Mouse (Mus musculus): ENCODE measurements around the gene Plcb2.

- no peak for TF ChIP-seq CTCF (IDR thresholded peaks at IDR 0.05; ENCODE audit: low read depth)
- TF ChIP-seq EP300 (optimal IDR thresholded peaks at IDR 0.05) = no peak
Observed at GRCm38 (mm10) chr2:118776295-118776694, 48.1 kb upstream of the Plcb2 start.

Data from stomach, postnatal 0 days (tissue).